Mouse (Mus musculus) MEL-GATA-1-ER (cell line): ENCODE results near the gene Abca17.

ENCODE experiments used
- DNase-seq: peaks from one replicate; pipeline ENCODE4 v3.0.0-alpha.2; 2012; ENCODE audit warnings: low read depth; ENCODE audit errors: extremely low read depth

The Abca17 gene

GRCm38 (mm10) chr17:24349176-24349575, 1.7 kb downstream of the Abca17 start:
- no peak for DNase-seq

- DNase-seq: no peak
Measured at GRCm38 (mm10) chr17:24346831-24347230, 4.0 kb downstream of the Abca17 start.

- no peak for DNase-seq
Measured at GRCm38 (mm10) chr17:24344672-24345071, 6.2 kb downstream of the Abca17 start.

- DNase-seq: no peak
Measured at GRCm38 (mm10) chr17:24327656-24328055, 23.2 kb downstream of the Abca17 start.

- no peak for DNase-seq
Measured at GRCm38 (mm10) chr17:24325051-24325450, 25.8 kb downstream of the Abca17 start.

GRCm38 (mm10) chr17:24320826-24321225, 30.0 kb downstream of the Abca17 start:
- no peak for DNase-seq

- peak; percentile 35 for DNase-seq
Measured at GRCm38 (mm10) chr17:24307500-24307899, 43.4 kb downstream of the Abca17 start.

GRCm38 (mm10) chr17:24300651-24301050, 50.2 kb downstream of the Abca17 start:
- no peak for DNase-seq

- peak; percentile 75 for DNase-seq
Measured at GRCm38 (mm10) chr17:24289338-24289737, 61.5 kb downstream of the Abca17 start.

GRCm38 (mm10) chr17:24288477-24288876, 62.4 kb downstream of the Abca17 start:
- no peak for DNase-seq

GRCm38 (mm10) chr17:24285680-24286079, 65.2 kb downstream of the Abca17 start:
- DNase-seq: no peak

- DNase-seq: no peak
Measured at GRCm38 (mm10) chr17:24283266-24283818, 67.5 kb downstream of the Abca17 start.

GRCm38 (mm10) chr17:24282637-24283036, 68.2 kb downstream of the Abca17 start:
- DNase-seq: no peak

GRCm38 (mm10) chr17:24279907-24280306, 71.0 kb downstream of the Abca17 start:
- no peak for DNase-seq

- no peak for DNase-seq
Measured at GRCm38 (mm10) chr17:24267133-24267532, 83.7 kb downstream of the Abca17 start.

- DNase-seq: no peak
Measured at GRCm38 (mm10) chr17:24264766-24265165, 86.1 kb downstream of the Abca17 start.

GRCm38 (mm10) chr17:24260516-24260915, 90.4 kb downstream of the Abca17 start:
- no peak for DNase-seq

GRCm38 (mm10) chr17:24259702-24260101, 91.2 kb downstream of the Abca17 start:
- DNase-seq: no peak

GRCm38 (mm10) chr17:24258981-24259380, 91.9 kb downstream of the Abca17 start:
- no peak for DNase-seq

- DNase-seq: no peak
Measured at GRCm38 (mm10) chr17:24252329-24252728, 98.5 kb downstream of the Abca17 start.

- DNase-seq: peak; percentile 97
Measured at GRCm38 (mm10) chr17:24251320-24252069, 99.4 kb downstream of the Abca17 start, which contains the start of gene Ccnf. Ccnf (minus strand) TSS chr17:24251484.

GRCm38 (mm10) chr17:24250988-24251319, 99.9 kb downstream of the Abca17 start:
- no peak for DNase-seq

GRCm38 (mm10) chr17:24248641-24249040, 102.2 kb downstream of the Abca17 start:
- DNase-seq: no peak
